Mouse (Mus musculus): Measurements from ENCODE around the gene Mfsd12.

The Mfsd12 gene

GRCm38 (mm10) chr10:81356991-81357844 is at the start of gene Mfsd12:
TSS of gene Mfsd12 (plus strand) at chr10:81357491.
- peak; percentile 86 to 90 for DNase-seq (ENCODE audit: low spot score in 2 of 2)

DNA sequence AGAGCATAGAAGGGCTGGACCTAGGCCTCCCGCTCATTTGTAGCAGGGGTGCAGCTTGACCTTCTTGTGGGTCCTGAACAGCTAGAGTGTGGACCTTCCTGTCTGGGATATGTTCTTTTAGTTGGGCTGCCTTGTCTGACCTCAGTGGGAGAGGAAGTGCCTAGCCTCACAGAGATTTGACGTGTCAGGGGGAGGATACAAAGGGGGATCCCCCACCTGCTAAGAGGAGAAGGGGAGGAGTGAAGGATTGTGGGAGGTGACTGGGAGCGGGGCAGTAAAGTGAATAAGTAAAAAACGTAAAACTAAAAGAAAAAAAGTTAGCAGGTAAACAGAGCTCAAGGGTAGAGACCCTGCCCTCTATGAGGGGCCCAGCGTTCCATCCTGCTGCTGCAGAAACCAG is 47.7 kb upstream of the Mfsd12 start:
- DNase-seq (ENCODE audit: low spot score in 2 of 2), result no peak

GRCm38 (mm10) chr10:81313581-81313980 is 43.7 kb upstream of the Mfsd12 start:
- no peak for DNase-seq (ENCODE audit: low spot score in 2 of 2)

DNA sequence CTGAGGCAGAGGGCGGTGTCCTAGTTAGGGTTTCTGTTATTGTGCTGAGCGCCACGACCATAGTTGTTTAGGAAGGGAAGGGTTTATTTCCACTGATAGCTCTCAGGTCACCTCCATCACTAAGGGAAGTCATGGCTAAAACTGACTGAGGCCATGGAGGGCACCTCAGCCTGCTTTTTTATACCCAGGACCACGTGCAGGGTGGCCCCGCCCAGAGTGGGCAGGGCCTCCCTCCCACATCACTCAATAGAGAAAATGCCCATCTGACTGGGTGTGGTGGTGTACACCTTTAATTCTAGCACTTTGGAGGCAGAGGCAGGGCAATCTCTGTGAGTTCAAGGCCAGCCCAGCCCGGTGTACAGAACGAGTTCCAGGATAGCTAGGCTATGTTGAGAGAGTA is 43.1 kb upstream of the Mfsd12 start:
- no peak for DNase-seq (ENCODE audit: low spot score in 2 of 2)

- DNase-seq (ENCODE audit: low spot score in 2 of 2), result no peak
Measured at GRCm38 (mm10) chr10:81315587-81315986, 41.7 kb upstream of the Mfsd12 start.

GRCm38 (mm10) chr10:81316338-81317060 is 40.8 kb upstream of the Mfsd12 start:
- DNase-seq (ENCODE audit: low spot score in 2 of 2), result no peak

DNA sequence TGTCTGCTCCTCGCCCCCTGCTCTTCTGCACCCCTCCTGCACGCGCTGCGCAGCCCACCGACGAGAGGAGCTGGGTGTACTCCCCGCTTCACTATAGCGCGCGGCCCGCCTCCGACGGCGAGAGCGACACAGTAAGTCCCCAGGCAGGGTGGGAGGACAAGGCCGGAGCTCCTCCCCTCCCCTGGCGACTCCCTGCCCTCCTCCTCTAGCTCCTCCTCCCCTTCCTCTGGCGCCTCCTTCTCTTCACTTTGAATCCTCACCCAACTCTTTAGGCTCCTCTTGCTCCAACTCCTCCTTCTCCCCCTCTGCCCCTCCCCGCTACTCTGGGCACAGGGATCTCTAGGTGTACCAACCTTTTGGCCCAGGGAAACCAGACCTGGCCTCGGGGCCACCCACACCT is 40.0 kb upstream of the Mfsd12 start:
- no peak for DNase-seq (ENCODE audit: low spot score in 2 of 2)

- DNase-seq (ENCODE audit: low spot score in 2 of 2), result no peak
Measured at GRCm38 (mm10) chr10:81318589-81319329, 38.5 kb upstream of the Mfsd12 start.

- no peak for DNase-seq (ENCODE audit: low spot score in 2 of 2)
Measured at GRCm38 (mm10) chr10:81319330-81319699, 38.0 kb upstream of the Mfsd12 start.

DNA sequence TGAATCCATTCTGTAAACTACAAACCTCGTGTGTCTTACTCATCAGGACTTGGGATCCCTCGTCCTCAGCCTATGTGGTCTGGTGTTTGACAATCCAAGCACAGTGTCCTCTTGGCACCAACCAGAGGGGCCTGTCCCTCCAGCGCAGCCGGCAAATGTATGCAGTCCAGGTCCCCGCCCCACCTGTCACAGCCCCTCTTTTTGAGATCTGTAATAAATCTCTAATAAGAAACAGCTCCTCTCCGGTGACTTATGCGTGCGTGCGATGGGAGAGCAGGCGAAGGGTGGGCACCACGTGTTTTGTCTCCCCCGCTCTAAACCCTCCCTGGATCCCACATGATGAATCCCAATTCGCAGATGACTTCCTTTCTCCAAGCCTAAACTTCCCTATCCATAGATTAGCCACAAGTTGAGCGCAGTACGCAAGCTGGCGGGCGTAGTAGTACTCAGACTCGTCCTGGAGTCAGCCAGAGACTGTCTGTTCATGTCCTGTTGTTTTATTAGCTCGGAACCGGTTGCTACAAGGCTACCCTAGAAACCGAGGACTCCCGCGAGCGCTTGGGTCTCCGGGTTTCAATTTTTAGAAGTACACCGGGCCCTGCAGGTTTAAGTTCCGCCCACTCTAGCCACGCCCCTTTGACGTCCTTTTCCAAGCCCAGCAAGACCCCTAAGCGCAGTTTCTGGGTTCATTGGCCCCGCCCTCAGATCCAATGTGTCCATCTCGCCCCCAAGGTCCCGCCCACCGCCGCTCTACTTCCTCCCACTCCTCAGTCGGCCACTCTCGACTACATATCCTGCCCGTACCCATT is 37.3 kb upstream of the Mfsd12 start:
- no peak for DNase-seq (ENCODE audit: low spot score in 2 of 2)

DNA sequence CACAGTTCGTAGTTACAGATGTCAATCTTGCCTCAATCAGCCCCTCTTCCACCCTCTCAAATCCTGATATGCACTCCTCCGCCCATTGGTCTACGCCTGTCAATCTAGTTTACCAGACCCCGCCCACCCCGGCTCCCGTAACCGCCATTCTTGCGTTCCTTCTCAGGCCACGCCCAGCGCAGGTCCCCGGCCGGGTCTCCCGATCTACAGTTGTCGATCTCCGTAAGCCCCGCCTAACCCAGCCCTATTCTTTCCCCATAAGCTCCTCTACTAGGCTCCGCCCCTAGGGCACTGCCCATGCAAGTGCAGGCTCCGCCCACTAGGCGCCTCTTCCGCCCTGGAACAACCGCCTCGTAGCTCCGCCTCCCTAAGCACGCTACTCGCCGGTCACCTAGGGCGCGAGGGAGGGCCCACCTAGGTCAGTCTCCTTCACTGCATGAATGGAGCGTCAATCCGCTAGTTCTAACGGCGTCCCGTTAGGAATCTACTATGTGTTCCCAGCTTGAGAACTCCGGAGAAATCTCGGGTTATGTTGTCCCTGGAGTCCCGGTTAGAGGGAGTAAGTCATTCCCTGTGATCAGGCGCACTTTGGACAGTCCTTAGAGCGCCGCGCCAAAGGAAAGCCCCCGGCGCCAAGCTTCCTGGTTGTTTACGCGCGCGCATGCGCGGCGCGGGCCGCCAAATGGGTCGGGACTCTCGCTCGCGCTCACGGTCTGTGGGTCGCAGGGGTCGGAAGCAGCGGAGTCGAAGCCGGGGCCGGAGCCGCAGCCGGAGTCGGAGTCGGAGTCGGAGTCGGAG is 36.5 kb upstream of the Mfsd12 start, which contains the start of gene Cactin:
Gene Cactin (plus strand): TSS at position 554 of the 798 bp plus-strand sequence.
- peak; percentile 100 for DNase-seq (ENCODE audit: low spot score in 2 of 2)

GRCm38 (mm10) chr10:81321436-81321835 is 35.9 kb upstream of the Mfsd12 start:
- DNase-seq (ENCODE audit: low spot score in 2 of 2), result no peak

DNA sequence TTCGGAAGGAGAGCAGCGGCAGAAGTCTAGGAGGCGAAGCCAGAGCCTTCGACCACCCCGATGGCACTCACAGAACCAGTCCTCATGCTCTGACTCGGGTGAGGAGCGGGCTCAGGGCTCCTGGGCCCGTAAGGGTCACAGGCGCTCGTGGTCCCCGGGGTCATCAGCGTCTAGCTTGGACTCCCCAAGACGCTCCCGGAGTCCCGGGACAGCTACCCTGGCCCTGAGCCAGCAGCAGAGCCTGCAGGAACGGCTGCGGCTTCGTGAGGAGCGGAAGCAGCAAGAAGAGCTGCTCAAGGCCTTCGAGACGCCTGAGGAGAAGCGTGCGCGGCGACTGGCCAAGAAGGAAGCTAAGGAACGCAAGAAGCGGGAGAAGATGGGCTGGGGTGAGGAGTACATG is 34.8 kb upstream of the Mfsd12 start:
- no peak for DNase-seq (ENCODE audit: low spot score in 2 of 2)

GRCm38 (mm10) chr10:81323141-81323775 is 34.0 kb upstream of the Mfsd12 start:
- DNase-seq (ENCODE audit: low spot score in 2 of 2), result no peak

- DNase-seq (ENCODE audit: low spot score in 2 of 2), result no peak
Measured at GRCm38 (mm10) chr10:81323791-81324530, 33.3 kb upstream of the Mfsd12 start.

DNA sequence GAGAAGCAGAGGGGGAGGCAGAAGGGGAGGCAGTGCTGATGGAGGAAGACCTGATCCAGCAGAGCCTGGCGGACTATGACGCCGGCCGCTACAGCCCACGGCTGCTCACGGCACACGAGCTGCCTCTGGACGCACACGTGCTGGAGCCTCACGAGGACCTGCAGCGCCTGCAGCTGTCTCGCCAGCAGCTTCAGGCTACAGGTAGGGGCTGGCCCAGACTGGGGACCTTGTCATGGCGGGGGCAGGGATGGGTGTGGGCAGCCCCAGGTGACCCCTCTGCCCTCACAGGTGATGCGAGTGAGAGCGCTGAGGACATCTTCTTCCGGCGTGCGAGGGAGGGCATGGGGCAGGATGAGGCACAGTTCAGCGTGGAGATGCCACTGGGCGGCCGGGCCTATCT is 32.1 kb upstream of the Mfsd12 start:
- no peak for DNase-seq (ENCODE audit: low spot score in 2 of 2)

DNA sequence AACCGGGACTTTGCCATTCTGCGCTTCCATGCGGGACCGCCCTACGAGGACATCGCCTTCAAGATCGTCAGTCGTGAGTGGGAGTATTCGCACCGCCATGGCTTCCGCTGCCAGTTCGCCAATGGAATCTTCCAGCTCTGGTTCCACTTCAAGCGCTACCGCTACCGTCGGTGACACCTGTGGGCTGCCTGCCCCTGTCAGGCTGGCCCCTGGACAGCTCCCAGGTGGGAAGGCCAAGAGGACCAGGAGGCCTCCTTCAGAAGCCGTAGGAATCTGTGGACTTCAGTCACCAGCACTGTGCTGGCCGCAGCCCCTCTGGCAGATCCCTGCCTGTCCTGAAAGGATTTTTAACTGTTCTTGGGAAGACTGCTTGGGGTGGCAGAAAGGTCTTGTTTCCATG is 31.5 kb upstream of the Mfsd12 start:
- no peak for DNase-seq (ENCODE audit: low spot score in 2 of 2)

GRCm38 (mm10) chr10:81326858-81327257 is 30.4 kb upstream of the Mfsd12 start:
- peak; percentile 68 to 79 for DNase-seq (ENCODE audit: low spot score in 2 of 2)

DNA sequence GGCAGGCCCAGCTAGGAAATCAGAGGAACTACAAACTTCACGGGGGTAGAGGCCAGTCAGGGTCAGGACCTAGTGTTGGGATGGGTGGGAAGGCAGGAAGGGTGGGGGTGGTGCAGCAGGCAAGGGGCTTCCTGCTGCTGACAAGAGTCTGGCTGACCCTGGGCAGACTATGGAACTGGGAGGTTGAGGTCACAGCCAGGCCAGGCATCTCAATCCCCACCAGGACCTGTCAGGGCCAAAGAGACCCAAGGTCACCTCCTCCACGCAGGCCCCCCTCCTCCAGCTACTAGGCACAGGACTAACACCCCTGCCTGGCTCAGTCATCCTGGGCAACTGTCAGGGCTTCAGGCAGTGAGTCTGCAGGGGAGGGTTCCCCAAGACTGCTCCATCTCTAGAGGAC is 29.3 kb upstream of the Mfsd12 start:
- peak in 1 of 2 experiments; percentile 41 for DNase-seq (ENCODE audit: low spot score in 2 of 2)
